Mouse (Mus musculus) layer of hippocampus, postnatal 36 days (tissue): ENCODE results near the gene Cdkl3. TPM values are rescaled to one million over a fixed set of nuclear protein-coding genes. Genes with fewer than 3 reads are reported as not detected.

ENCODE experiments used
- DNase-seq, 2 experiments: peaks; one replicate each; pipeline ENCODE4 v3.0.0; 2022
- total RNA-seq, 2 experiments: library from RNA; stranded (reverse); gene quantifications; 2 replicates each; pipeline ENCODE4 v1.2.3; 2021

The Cdkl3 gene
- total RNA-seq, 2 experiments from 2014 or later = 15.0 to 19.8 TPM

DNA sequence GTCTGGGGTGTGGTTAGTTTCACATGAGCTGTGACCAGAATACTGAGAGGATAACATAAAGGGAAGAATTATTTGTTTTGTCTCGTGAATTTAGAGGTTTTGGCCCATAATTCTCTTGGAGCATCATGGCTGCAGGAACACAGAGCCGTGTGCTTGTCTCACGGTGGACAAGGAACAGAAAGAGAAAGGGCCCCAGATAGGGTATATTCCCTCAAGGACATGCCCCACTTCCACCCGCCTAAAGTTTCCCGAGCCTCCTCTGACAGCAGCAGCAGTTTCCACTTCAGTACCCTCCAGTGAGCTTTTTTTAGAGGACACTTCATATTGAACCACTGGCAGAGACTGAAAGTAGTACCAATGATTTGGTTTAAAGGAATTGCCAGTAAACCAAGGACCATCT is 7.5 kb downstream of the Cdkl3 start:
- DNase-seq = no peak

GRCm38 (mm10) chr11:52018217-52018616 is 14.2 kb downstream of the Cdkl3 start:
- DNase-seq = no peak

GRCm38 (mm10) chr11:52032356-52032755 is 28.3 kb downstream of the Cdkl3 start:
- no peak for DNase-seq

- DNase-seq = peak; percentile 42 to 46
Observed at GRCm38 (mm10) chr11:52033953-52034352, 29.9 kb downstream of the Cdkl3 start.

- DNase-seq = no peak
Observed at GRCm38 (mm10) chr11:52035905-52036304, 31.9 kb downstream of the Cdkl3 start.

DNA sequence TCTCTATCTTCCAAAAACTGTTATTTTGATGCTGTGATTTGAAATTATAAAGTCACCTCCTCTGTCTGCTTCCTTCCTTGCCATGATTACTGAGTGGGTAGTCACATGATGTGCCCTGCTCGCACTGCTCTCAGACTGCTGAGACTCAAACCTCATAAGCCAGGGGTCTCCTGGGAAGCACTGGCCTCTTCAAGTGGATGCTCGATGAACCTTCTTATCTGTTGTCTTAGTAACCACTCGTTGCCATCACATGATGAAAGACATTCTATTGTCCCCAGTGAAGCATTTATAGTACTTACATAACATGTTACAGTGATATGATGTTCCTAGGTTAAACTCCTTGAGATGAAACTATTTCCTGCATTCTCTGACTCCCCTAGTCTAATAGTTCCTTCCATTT is 33.6 kb downstream of the Cdkl3 start:
- DNase-seq = no peak

DNA sequence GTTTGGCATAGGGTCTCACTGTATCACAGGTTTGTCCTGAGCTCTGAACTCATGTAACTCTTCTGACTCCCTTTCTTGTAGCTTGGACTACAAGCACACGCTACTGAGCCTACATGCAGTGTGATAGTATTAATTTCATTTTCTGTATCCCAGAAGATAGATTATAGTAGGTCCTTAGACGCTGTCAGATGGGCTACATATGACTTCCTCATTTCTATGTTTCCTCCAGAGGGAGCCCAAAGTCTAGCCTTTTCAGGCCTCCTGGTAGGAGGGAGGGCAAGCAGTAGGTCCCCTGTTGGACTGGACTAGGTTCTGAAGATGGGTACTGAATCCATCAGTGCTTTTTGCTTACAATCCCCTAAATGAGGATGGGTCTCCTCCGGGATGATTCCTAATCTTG is 39.2 kb downstream of the Cdkl3 start:
- no peak for DNase-seq

DNA sequence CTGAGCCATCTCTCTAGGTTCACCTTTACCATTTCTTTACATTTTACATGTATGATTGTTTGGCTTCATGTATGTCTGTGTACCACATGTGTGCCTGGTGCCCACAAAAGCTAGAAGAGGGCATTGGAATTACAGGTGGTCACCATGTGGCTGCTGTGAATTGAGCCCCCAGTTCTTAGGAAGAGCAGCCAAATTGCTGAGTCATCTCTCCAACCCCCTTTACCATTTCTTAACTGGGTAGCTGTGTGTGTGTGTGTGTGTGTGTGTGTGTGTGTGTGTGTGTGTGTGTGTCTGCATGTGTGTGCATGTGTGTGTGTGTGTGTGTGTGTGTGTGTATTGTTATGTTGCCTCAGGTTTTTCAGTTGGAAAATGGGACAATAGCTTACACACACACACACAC is 40.1 kb downstream of the Cdkl3 start:
- DNase-seq = no peak

DNA sequence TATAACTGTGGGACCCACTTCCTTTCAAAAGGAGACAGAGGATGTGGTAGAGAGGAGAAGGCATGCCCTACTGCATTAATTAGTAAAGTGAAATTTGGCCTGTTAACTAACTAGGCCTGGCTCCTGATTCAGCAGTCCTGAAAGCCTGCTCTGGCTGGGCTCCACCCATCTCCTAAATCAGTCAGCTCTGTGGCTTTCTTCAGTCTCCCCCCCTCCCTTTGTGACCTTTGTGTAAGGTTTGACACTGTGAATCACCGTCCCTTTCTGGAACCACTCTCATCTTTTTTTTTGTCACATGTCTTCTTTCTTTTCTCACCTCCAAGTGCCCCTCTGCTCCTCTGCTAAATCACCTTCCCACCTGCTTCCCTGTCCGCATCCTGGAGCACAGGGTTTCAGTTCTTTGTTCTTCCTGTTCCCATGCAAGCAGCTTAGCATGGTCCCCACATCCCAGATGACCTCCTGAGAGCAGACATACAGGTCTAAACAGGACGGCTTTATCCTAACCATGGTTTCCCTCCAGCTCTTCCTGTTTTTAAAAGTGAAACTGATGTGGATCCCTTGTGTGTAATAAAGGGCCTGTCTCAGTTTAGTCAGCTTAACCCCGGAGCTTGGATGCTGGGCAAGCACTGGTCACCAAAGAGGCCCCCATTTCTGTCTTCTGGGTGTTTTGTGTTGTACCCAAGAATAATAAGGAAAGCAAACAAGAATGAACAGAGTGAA is 42.6 kb downstream of the Cdkl3 start:
- DNase-seq = no peak

DNA sequence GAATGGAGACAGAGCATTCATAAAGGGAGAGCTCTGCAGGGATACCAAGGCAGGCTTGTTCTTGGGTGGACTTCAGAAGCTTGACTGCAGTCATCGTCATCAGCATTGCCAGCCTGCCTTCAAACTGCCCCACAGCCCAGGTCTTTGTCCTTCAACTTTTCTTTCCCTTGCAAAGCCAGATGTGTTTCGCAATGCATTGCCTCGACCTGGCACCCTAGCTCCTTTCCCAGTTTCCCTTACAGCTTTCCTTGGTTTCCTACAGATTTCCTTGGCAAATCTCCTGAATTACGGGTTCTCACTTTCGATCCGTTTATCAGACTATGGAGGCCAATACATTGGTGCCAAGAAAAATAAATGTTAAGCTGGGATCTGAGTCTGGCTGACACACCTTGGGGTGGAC is 49.4 kb downstream of the Cdkl3 start:
- DNase-seq = no peak

DNA sequence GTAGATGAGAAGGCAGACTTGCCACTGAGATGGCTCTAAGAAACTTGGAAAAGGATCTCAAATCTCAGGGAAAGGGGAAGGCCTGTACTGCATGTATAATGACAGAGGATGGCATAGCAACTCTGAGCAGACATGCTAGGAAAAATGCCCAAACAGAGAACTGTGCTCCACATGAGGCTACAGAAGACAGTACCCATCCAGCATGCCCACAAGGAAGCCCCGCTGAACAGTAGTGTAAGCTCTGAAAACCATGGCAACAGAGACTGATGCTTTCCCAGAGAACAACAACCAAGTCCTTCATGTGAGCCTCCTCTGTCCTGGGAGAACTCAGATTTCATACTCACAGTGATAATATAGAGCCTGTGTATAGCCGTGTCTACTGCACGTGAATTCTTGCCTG is 50.7 kb downstream of the Cdkl3 start:
- no peak for DNase-seq

GRCm38 (mm10) chr11:52056198-52056597 is 52.2 kb downstream of the Cdkl3 start:
- no peak for DNase-seq

DNA sequence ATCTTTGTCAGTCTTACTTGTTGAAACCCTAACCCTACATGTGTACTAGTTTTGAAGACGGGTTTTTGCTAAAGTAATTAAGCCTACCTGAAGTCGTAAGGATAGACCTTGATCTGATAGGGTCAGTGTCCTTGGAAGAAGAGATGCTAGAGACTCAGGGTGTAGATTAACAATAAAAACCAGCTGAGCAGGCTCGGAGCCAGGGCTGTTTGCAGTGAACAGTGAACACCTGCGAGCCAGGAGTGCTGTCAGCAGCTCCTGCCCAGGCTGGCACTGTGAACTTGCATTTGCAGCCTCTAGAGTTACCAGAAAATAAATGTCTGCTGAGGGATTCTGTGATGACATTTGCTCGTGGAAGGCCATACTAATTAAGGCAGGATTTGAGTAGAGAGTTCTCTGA is 55.0 kb downstream of the Cdkl3 start:
- no peak for DNase-seq

GRCm38 (mm10) chr11:52060315-52060714 is 56.3 kb downstream of the Cdkl3 start:
- no peak for DNase-seq

DNA sequence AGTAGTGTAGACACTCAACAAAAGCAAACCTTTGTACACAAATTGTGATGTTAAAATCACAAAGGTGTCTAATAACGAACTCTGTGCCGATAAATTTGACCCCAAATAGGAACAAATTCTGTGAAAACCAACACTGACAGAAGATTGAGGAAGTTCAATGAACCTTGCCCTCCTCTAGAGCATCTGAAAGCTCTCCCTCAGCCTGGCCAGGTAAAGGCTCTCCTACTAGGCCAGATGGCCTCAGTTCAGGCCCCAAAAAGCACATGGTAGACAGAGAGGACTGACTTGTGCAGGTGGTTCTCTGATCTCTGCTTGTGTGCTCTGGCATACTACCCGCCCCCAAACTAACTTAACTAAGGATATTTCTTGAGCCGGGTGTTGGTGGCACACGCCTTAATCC is 58.4 kb downstream of the Cdkl3 start:
- no peak for DNase-seq

DNA sequence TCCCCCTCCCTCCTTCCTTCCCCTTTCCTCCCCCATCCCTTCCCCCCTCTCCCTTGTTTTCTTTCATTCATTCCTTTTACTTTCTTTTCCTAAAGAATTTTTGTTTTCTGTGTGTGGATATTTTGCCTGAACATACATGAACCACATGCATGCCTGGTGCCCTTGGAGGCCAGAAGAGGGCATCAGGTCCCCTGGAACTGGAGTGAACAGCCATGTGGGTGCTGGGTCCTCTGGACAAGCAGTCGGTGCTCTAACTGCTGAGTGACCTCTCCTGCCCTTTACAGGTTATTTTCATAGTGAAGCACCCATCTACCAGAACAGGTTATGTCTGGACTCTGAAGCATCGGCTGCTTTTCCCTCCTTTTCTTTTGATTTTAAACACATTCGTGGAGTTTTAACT is 60.4 kb downstream of the Cdkl3 start:
- DNase-seq = no peak

DNA sequence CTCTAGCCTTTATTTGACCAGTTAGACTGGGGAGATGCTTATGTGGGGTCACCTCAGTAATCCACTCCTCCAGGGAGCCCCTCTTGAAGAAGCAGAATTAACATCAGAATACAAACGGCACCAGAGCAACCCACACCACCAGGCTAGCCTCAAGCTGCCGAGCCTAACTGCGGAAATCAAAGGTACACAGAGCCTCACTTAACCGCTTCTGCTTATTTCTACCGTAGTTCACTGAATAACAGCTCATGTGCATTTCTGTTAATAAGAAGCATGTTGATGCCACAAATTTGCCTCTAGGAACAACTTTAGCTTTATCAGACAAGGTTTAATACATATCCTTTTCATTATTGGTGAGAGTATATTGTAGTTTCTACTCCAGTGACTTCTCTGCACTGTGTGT is 61.8 kb downstream of the Cdkl3 start:
- no peak for DNase-seq

- DNase-seq = no peak
Observed at GRCm38 (mm10) chr11:52071768-52072167, 67.7 kb downstream of the Cdkl3 start.

DNA sequence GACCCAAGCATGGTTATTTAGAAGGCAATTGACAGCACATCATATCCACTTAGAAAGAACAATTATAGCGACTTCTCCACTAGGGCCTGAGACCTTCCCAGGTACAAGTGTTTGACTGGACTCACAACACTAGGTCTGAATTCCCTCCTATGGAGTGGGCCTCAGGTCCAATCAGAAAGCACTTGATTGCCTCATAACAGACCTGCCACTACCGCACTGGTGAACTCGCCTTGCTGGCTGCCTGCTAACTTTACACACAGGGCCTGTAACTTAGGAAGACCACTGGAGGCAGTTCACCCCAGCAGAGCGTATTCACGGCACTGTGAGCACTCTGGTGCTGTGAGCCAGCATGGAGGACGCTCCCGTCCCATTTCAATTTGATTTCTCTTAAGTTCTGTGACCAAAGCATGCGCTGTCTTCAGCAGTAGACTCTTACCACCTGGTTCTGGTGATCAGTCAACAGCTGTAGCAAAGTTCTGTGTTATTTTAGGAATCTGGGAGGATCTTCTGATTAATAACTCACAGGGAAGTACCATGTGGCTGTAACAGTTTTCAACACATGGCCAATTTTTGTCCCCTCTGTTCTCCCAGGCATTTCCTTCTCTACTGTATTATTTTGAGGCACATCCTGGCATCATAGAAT is 69.6 kb downstream of the Cdkl3 start:
- no peak for DNase-seq

DNA sequence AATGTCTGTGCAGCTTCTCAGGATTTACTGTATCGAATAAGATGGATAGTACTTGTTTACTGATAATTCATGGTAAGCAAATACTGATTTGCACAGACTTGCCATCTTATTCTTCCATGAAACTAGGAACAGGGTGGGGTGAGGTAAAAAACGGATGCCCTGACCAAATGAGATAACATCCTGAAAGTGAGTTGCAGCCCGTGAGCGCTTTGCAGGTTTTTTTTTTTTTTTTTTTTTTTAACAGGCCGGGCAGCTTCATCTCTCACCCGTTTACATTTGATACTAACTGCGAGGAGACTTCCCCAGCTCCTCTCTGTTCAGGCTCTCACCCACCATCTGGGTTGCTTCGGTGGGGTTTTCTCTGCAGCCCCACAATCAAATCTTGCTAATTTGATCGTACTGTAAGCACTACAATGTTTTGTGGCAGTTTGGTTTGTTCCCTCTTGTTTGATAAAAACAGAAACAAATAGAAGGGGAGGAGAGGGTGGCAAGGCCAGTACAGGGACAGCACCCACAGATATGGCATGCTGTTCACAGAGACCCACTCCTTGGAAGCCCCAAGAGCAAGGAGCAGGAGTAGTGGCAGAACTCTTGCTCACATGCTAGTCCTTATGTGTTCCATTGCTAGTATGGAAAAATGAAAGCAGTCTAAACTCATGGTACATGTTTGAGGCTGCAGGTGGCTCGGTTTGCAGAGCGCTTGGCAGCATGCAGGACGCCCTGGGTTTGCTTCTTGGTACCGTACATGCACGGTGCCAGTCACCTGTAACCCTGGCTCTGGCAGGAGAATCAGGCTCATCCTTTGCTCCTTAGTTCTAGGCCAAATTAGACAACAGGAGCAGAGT is 70.8 kb downstream of the Cdkl3 start:
- DNase-seq = no peak

DNA sequence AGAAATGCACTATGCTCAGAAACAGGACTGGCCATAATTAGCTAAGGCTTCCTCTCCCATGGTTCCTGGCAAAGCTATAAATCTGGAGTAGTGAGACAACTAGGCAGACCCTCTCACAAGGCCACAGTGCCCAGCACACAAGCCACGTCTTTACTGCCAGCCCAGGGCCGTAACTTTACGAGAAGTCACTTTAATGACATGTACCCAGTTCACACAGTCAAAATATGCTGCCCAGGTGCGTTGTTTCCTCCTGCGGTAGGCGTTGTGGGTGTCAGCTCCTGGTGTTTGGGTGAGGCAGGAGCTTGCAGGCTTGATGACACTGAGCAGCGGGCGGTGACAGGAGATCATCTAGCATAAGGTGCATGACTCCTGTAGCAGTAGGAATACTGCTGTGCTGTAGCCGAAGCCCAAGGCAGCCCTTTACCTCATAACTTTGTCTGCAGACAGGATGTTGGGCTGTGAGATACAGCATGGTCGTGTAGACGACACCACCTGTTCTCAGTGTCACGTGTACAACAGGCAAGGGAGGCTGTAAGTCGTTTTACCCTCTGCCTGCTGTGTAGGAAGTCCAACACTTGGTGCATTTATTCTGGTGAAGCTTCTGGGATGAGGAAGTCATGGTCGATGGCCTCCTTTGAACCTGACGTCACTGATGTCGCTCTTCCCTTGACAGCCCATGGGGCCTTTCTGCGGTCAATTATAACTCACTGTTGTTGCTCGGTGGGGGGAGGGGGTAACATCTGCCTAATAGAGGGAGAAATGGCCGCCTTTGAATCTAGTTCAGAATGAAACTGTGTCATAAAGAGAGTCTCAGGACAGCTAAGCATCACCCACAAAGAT is 72.0 kb downstream of the Cdkl3 start:
- DNase-seq = no peak

- DNase-seq = no peak
Observed at GRCm38 (mm10) chr11:52076742-52077352, 72.8 kb downstream of the Cdkl3 start.
